Mouse (Mus musculus): ENCODE measurements at regions not wholly inside any gene's neighbourhood (a gene's known extent, or its start where the extent isn't known, plus 50 kb on each side); places are given as distances from the start of the nearest gene placed in this dataset.

DNA sequence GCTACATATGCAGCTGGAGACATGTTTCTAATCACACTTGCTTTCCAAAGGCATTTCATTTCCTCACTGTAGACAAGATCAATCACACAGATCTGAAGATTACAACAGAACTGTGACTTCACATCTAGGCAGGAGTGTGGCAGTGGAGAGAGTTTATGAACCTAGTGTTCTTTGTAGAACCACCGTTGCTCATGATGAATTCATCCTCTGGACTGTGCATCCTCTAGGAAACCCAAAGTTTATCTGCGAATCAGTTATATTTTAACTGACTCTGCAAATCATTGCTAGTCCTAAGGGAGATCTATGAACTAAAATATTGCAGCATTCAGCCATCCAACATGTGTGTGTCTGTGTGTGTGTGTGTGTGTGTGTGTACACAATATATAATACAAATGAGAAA is 165.4 kb downstream of the Trib2 start:
- Histone ChIP-seq H3K9ac (no peak overlapping the region), H3K36me3 (ENCODE audit: poor library complexity, severe bottlenecking) (no peaks in the 10 kb centered on the region)

DNA sequence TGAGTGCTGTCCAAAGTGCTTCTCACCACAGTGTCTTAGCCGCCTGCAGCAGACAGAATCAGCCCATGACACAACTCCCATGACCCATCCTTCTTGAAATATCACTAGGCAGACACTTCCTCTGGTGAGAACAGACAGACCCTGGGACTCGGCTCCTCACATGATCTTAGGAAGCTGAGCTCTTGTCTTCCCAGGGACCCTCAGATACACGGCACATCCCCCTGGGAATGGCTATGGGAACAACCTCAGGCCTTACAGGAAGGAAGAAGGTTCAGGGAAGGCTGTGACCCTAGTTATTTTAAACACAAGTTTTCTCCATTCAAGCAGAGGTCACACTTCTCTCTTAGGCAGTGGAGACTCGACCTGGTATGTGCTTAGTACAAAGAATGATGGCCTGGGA is 166.8 kb downstream of the Trib2 start:
- H3K27me3 ChIP-seq, result no peaks in the 10 kb centered on the region
- H3K36me3 ChIP-seq (ENCODE audit: poor library complexity, severe bottlenecking), result no peaks in the 10 kb centered on the region
- no peak overlapping the region for H3K9ac ChIP-seq
- no peak overlapping the region for H3K27ac ChIP-seq
- no peak for ATAC-seq
- no peaks in the 10 kb centered on the region for H3K9me3 ChIP-seq (replicated peaks)
- H3K4me1 ChIP-seq, result no peaks in the 10 kb centered on the region
- no peak overlapping the region for H3K4me2 ChIP-seq
- no peak overlapping the region for H3K4me3 ChIP-seq
- 80% methylated on average over 4 of the region's 4 CpGs for WGBS

More for the DNA sequence above, 165.4 kb downstream of the Trib2 start:
- H3K4me3 ChIP-seq, result no peak overlapping the region
- no peaks in the 10 kb centered on the region for H3K27me3 ChIP-seq
- H3K27ac ChIP-seq, result no peak overlapping the region
- H3K4me1 ChIP-seq, result no peaks in the 10 kb centered on the region
- H3K4me2 ChIP-seq, result no peak overlapping the region
- WGBS, result 99% methylated on average over 2 of the region's 2 CpGs
- H3K9me3 ChIP-seq (replicated peaks), result no peaks in the 10 kb centered on the region
- ATAC-seq, result no peak

DNA sequence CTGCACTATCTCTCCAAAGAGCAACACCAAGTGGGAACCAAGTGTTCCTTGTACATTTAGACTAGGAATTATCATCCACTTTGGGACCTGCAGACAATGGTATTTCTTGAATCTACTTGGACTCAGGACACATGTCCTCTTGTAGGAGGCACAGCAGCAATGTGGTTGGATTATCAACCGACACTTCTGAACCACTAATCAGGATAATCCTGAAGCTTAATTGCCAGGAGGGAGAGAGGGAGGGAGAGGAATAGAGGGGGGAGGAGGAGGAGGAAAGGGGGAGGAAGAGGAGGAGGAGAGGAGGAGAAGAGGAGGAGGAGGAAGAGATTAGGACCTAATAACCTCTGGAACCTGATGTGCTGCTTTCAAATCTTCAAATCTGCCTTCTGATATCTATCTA is 167.5 kb downstream of the Trib2 start:
- H3K27me3 ChIP-seq, result no peaks in the 10 kb centered on the region
- H3K4me3 ChIP-seq, result no peak overlapping the region
- H3K27ac ChIP-seq, result no peak overlapping the region
- no peak for ATAC-seq
- H3K4me1 ChIP-seq, result peaks cover 4% of the 10 kb centered on the region; the same call in 1 of the 2 replicates
- no peak overlapping the region for H3K4me2 ChIP-seq
- H3K9me3 ChIP-seq (replicated peaks), result no peaks in the 10 kb centered on the region
- no peak overlapping the region for H3K9ac ChIP-seq
- 41% methylated on average over 1 of the region's 1 CpGs for WGBS
- H3K36me3 ChIP-seq (ENCODE audit: poor library complexity, severe bottlenecking), result no peaks in the 10 kb centered on the region

DNA sequence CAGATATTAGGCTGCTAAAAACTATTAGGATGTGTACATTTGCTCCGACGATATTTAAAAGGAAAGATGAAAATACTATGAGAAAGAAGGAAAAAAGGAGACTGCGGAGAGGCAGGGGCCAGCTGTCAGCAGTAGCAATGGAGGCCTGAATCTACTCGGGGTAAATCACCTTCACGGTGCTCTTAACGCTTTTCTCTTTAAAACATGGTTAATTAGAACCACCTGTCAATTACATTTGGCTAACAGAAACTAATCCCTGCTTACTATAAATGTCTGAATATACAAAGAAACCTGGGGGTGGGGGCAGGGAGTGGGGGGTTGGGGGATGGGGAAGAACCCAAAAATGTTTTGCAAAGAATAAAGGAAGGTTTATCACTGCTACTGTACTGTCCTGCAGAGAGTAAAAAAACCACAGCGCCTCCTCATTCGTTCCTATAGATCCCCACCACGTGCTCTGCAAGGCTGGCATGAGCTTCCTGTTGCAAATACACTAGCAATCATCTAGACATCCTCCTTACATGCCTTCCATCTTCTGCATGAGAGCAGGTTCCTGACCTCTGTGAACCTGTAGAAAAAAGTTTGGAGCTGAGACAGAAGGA is 172.5 kb downstream of the Trib2 start:
- H3K4me1 ChIP-seq, result peaks cover 21% of the 10 kb centered on the region
- H3K36me3 ChIP-seq (ENCODE audit: poor library complexity, severe bottlenecking), result no peaks in the 10 kb centered on the region
- H3K4me3 ChIP-seq, result no peak overlapping the region
- no peaks in the 10 kb centered on the region for H3K9me3 ChIP-seq (replicated peaks)
- 40% methylated on average over 9 of the region's 9 CpGs for WGBS
- no peak overlapping the region for H3K27ac ChIP-seq
- H3K27me3 ChIP-seq, result no peaks in the 10 kb centered on the region
- no peak overlapping the region for H3K9ac ChIP-seq
- peak; percentile 55; the same call in 1 of the 2 replicates for ATAC-seq
- no peak overlapping the region for H3K4me2 ChIP-seq

DNA sequence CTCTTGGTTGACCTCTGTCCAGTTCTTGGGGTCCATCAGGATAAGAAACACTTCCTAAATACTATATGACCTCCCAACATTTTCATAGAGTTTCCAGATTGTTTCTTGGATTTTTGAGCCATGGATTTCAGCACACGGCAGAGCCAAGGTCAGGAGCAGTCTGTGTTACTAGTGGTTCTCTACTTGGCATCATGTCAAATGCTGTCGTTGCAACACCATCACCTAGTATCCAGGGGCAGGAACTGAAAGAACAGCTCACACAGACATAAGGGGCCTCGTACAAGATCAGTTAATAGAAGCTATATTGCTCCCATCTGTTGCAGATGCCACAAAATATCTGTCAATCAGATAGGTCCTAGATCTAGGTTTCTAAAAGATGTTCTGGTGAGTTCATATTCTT is 173.1 kb downstream of the Trib2 start:
- H3K27ac ChIP-seq, result no peak overlapping the region
- 39% methylated on average over 3 of the region's 3 CpGs for WGBS
- H3K9ac ChIP-seq, result no peak overlapping the region
- peak; percentile 57; the same call in 1 of the 2 replicates for ATAC-seq
- H3K27me3 ChIP-seq, result no peaks in the 10 kb centered on the region
- peaks cover 23% of the 10 kb centered on the region for H3K4me1 ChIP-seq
- no peaks in the 10 kb centered on the region for H3K9me3 ChIP-seq (replicated peaks)
- H3K36me3 ChIP-seq (ENCODE audit: poor library complexity, severe bottlenecking), result no peaks in the 10 kb centered on the region
- no peak overlapping the region for H3K4me2 ChIP-seq
- no peak overlapping the region for H3K4me3 ChIP-seq

DNA sequence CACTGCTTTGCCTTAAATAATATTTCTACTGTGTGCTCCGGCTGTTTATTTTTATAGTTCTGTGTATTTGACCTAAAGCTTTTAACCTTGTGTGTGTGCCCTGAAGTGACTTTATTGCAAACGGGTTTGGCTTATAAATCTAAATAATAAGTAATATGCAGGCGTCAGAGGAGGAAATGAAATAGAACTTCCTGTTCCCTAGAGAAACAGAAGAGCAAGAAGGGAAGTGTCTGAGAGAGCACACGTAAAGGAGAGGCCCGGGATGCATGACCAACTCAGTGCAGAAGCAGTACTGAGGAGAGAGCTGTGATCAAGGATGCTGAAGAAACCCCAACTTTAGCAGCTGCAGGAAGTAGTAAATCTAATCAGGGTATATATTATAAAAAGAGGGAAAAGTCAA is 176.4 kb downstream of the Trib2 start:
- H3K27ac ChIP-seq, result no peak overlapping the region
- H3K4me3 ChIP-seq, result no peak overlapping the region
- no peaks in the 10 kb centered on the region for H3K36me3 ChIP-seq (ENCODE audit: poor library complexity, severe bottlenecking)
- no peak for ATAC-seq
- no peak overlapping the region for H3K4me2 ChIP-seq
- peaks cover 23% of the 10 kb centered on the region for H3K4me1 ChIP-seq
- 89% methylated on average over 5 of the region's 5 CpGs for WGBS
- H3K9ac ChIP-seq, result no peak overlapping the region
- no peaks in the 10 kb centered on the region for H3K27me3 ChIP-seq
- H3K9me3 ChIP-seq (replicated peaks), result no peaks in the 10 kb centered on the region

DNA sequence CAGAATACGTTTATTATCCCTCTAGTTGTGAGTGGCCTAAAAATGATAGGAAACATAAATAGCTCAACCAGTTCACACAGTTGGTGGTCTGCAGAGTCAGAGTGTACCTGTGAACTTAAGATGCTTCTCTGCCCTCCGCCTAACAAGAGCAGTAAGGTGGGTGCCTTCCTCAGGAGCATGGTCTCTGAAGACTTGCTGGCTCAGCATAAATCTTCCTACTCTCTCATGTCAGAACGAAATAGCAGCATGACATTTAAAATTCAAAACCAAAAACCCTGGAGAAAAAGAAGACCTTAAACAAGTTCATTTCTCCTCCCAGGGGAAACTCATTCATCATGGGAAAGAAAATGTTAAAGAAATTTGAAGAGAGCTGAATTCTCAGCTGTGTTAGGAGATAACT is 186.8 kb downstream of the Trib2 start:
- WGBS, result 86% methylated on average over 3 of the region's 3 CpGs
- H3K4me1 ChIP-seq, result no peaks in the 10 kb centered on the region
- no peak overlapping the region for H3K27ac ChIP-seq
- no peak for ATAC-seq
- no peak overlapping the region for H3K9ac ChIP-seq
- H3K4me3 ChIP-seq, result no peak overlapping the region
- H3K27me3 ChIP-seq, result no peaks in the 10 kb centered on the region
- no peaks in the 10 kb centered on the region for H3K9me3 ChIP-seq (replicated peaks)
- no peak overlapping the region for H3K4me2 ChIP-seq
- no peaks in the 10 kb centered on the region for H3K36me3 ChIP-seq (ENCODE audit: poor library complexity, severe bottlenecking)

DNA sequence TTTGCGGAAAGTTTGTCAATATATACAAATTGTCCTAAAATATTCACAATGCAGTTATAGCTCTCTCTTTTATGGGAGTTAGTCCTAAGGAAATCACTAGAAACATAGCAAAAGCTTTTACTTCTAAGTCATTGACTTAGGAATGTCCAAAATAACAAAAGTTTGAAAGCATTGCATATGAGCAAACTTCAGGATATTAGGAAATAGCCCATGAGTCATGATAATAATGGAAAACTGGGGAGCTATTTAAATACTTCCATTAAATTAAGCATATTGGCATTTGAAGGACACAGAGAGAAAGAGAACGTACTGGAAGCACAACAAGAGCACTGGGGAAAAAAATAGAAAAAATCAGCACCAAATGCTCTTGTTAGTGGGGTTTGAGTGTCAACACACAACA is 197.2 kb downstream of the Trib2 start:
- no peak overlapping the region for H3K4me2 ChIP-seq
- no peak overlapping the region for H3K27ac ChIP-seq
- no peak overlapping the region for H3K9ac ChIP-seq
- no peak overlapping the region for H3K4me3 ChIP-seq
- H3K36me3 ChIP-seq (ENCODE audit: poor library complexity, severe bottlenecking), result no peaks in the 10 kb centered on the region
- H3K9me3 ChIP-seq (replicated peaks), result no peaks in the 10 kb centered on the region
- no peaks in the 10 kb centered on the region for H3K27me3 ChIP-seq
- 91% methylated on average over 2 of the region's 2 CpGs for WGBS
- peaks cover 5% of the 10 kb centered on the region for H3K4me1 ChIP-seq
- ATAC-seq, result no peak

DNA sequence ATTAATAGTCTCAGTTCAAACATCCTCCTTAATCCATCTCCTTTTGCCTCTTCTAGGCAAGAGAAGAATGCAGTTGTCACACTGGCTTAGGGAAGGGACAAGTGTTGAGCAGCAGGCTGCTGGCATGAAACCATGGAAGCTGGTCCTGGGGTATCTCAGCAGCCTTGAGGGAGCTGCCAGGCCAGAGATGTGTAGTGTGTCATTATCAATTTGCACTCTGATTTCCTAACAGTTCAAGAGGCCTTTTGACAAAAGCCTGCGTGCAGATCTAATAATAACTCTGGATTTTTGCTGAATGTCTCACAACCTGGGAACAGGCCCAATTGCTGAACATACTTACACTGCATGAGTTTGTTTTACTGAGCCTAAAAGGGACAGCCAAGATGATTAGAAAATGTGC is 199.4 kb downstream of the Trib2 start:
- Histone ChIP-seq H3K36me3 (ENCODE audit: poor library complexity, severe bottlenecking) (no peaks in the 10 kb centered on the region), H3K4me2 (no peak overlapping the region), H3K9ac (no peak overlapping the region), H3K27me3 (no peaks in the 10 kb centered on the region), H3K4me1 (peaks cover 5% of the 10 kb centered on the region), H3K9me3 (replicated peaks) (no peaks in the 10 kb centered on the region), H3K4me3 (no peak overlapping the region), H3K27ac (no peak overlapping the region)
- ATAC-seq, result peak; percentile 75; the same call in 1 of the 2 replicates
- 35% methylated on average over 1 of the region's 1 CpGs for WGBS

DNA sequence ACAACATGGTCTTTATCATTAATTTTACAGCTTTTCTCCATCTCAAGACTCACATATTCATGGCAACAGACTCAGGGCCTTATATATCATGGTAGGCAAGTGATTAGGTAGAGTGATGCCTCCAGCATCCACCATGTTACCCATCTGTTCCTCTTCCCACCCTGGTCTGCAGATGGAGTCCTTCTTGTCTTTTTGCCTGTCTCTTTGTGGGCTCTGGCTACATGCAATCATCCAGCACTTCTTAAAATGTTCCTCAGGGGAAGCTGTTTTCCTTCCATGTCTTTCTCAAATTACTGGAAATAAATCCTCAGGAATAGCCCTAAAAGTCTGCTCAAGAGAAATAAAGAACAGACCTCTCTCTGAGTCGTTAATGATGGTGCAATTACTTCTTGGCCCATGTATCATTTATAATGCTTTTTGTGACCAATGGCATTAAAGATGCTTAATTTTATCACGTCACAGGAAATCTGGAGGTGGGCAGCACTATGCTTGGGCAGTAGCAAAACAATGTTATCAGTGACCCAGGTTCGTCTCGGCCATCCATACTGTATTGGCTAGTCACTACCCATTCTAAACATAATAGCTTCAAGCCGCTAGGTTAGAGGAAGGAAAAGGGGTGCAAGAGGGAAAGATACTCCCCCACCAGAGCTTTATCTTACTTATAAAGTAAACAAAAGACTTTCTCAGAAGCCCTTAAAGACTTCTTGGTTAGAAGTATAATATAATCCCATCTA is 204.7 kb downstream of the Trib2 start:
- Histone ChIP-seq H3K4me2 (no peak overlapping the region), H3K27ac (no peak overlapping the region), H3K9ac (no peak overlapping the region), H3K36me3 (ENCODE audit: poor library complexity, severe bottlenecking) (no peaks in the 10 kb centered on the region), H3K4me3 (no peak overlapping the region), H3K27me3 (no peaks in the 10 kb centered on the region), H3K4me1 (no peaks in the 10 kb centered on the region), H3K9me3 (replicated peaks) (no peaks in the 10 kb centered on the region)
- WGBS, result 85% methylated on average over 5 of the region's 5 CpGs
- no peak for ATAC-seq

DNA sequence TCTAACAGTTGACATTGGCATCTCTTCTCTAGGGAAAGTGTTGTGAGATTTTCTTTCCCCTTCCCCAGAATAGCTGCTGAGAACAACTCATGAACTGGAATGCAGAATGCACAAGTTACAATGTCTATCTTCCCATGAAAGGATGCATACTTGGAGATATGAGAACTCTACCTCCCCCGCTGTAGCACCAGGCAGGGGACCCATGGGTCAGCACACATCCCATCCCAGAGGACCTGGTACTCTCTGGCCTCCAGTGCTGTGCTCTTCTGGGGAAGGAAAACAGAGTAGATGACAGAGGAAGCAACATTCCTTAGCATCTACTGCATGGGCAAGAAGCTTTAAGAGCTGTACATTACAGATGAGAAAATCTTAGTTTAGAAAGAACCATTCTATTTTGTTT is 209.6 kb downstream of the Trib2 start:
- WGBS, result 88% methylated on average over 1 of the region's 1 CpGs
- no peak overlapping the region for H3K4me3 ChIP-seq
- no peak overlapping the region for H3K27ac ChIP-seq
- H3K9me3 ChIP-seq (replicated peaks), result no peaks in the 10 kb centered on the region
- no peaks in the 10 kb centered on the region for H3K27me3 ChIP-seq
- peaks cover 11% of the 10 kb centered on the region for H3K4me1 ChIP-seq
- no peak overlapping the region for H3K4me2 ChIP-seq
- no peak overlapping the region for H3K9ac ChIP-seq
- no peak for ATAC-seq
- H3K36me3 ChIP-seq (ENCODE audit: poor library complexity, severe bottlenecking), result no peaks in the 10 kb centered on the region

DNA sequence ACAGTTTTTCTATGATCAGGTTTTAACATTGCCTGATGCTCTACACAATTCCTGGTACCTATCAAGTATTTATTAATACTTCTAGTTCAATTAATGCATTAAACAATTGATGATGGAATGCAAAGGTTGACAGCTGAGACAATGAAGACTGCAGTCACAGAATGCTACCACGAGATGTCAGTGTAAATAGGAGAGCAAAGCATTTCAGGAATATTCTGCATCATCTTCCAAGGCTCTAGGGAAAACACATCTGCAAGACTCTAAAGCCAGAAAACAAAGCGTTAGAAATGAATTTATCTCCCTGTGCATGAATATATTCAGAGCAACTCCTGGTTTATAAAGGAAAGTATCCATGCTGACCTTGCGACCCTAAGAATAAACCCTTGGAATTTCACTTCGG is 210.6 kb downstream of the Trib2 start:
- no peak overlapping the region for H3K4me2 ChIP-seq
- H3K9ac ChIP-seq, result no peak overlapping the region
- no peak overlapping the region for H3K4me3 ChIP-seq
- 57% methylated on average over 4 of the region's 4 CpGs for WGBS
- H3K9me3 ChIP-seq (replicated peaks), result no peaks in the 10 kb centered on the region
- H3K4me1 ChIP-seq, result peaks cover 11% of the 10 kb centered on the region
- no peaks in the 10 kb centered on the region for H3K27me3 ChIP-seq
- H3K36me3 ChIP-seq (ENCODE audit: poor library complexity, severe bottlenecking), result no peaks in the 10 kb centered on the region
- no peak overlapping the region for H3K27ac ChIP-seq
- no peak for ATAC-seq

DNA sequence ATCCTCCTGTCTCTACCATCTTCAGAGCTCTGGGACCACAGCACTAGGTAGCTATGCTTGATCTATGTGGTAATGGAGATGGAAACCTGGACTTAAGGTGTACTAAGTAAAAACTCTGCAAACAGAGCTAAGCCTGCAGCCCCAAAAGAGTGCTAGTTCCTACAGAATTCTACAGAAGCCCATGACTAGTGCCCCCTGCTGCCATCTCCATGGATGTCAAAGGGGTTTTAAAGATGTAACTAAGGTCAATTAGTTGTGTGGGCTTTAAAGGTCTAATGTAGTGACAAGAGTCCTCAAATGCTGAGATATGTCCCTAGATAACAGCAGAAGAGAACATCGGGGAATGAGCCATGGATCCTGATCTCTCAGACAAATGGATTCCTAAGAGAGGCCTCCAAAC is 212.1 kb downstream of the Trib2 start:
- no peak overlapping the region for H3K27ac ChIP-seq
- peaks cover 11% of the 10 kb centered on the region for H3K4me1 ChIP-seq
- H3K9me3 ChIP-seq (replicated peaks), result no peaks in the 10 kb centered on the region
- H3K9ac ChIP-seq, result no peak overlapping the region
- 92% methylated on average over 1 of the region's 1 CpGs for WGBS
- no peaks in the 10 kb centered on the region for H3K36me3 ChIP-seq (ENCODE audit: poor library complexity, severe bottlenecking)
- ATAC-seq, result no peak
- H3K4me3 ChIP-seq, result no peak overlapping the region
- H3K27me3 ChIP-seq, result no peaks in the 10 kb centered on the region
- no peak overlapping the region for H3K4me2 ChIP-seq

All from forebrain, embryonic 13.5 days (tissue).